Mouse (Mus musculus) stomach, adult 2 months (tissue): ENCODE measurements around the gene 4931406P16Rik. TPM values are rescaled to one million over a fixed set of nuclear protein-coding genes. Genes with fewer than 3 reads are reported as not detected.

Experiments used
- polyA plus RNA-seq: library from polyadenylated mRNA; depleted of rRNA; stranded (reverse); fragments of >200 nt; gene quantifications from 2 replicates; pipeline ENCODE4 v1.2.3, GENCODE M21; 2012; rRNA removed

The 4931406P16Rik gene
- 9.7 and 10.4 TPM in 2 replicates for polyA plus RNA-seq

DNA sequence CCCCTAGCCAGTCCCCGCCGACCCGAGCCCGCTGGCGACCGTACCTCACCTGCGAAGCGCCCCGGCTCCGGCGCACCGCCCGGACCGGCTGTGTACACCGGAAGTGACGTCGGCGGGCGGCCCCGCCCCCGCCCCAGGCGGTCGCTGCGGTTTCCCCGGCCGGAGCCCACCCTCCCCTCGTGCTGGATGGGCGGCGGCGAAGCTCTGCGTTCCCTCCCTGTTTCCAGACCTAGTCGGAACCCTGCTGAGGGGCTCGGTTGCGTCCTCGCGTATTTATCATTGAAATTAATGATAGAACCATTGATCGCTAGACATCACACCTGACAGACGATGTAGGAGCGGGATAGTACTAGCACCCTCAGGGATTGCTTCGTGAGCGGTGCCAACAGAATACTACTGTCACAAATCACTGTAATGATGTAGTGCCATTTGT, at the start of gene 4931406P16Rik:
TSS of gene 4931406P16Rik (minus strand) at position 109 of the 433 bp plus-strand sequence.

DNA sequence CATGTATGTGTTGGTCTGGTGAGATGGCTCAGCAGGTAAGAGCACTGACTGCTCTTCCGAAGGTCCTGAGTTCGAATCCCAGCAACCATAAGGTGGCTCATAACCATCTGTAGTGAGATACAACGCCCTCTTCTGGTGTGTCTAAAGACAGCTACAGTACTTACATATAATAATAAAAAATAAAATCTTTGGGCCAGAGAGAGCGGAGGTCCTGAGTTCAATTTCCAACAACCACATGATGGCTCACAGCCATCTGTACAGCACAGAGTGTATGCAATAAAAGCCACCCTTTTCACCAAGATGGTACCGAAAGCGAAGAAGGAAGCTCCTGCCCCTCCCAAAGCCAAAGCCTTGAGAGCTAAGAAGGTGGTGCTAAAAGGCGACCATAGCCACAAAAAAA, 62.6 kb downstream of the 4931406P16Rik start, which contains the start of gene Gm6096:
TSS of gene Gm6096 (plus strand) at position 301 of the 400 bp plus-strand sequence.

DNA sequence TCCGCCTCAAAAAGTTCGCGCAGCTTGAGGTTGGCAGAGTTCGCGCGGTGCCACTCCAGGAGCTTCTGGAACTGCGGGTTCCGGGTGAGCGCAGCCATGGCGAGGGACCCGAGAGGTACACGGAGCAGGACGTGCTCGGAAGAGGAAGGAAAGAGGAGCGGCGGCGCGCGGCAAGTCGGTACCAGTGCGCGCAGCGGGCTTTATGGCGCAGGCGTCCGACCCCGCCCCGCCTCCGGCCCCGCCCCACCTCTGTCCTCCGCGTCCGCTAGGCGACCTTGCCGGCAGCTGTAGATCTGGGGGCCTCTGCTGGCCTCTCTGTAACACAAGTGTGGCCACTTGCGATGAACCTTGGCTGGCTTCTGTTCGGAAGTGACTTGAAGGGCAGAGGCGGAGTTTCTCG, 83.2 kb downstream of the 4931406P16Rik start, which contains the start of gene Gpi1:
TSS of gene Gpi1 (minus strand) at position 221 of the 400 bp plus-strand sequence.

DNA sequence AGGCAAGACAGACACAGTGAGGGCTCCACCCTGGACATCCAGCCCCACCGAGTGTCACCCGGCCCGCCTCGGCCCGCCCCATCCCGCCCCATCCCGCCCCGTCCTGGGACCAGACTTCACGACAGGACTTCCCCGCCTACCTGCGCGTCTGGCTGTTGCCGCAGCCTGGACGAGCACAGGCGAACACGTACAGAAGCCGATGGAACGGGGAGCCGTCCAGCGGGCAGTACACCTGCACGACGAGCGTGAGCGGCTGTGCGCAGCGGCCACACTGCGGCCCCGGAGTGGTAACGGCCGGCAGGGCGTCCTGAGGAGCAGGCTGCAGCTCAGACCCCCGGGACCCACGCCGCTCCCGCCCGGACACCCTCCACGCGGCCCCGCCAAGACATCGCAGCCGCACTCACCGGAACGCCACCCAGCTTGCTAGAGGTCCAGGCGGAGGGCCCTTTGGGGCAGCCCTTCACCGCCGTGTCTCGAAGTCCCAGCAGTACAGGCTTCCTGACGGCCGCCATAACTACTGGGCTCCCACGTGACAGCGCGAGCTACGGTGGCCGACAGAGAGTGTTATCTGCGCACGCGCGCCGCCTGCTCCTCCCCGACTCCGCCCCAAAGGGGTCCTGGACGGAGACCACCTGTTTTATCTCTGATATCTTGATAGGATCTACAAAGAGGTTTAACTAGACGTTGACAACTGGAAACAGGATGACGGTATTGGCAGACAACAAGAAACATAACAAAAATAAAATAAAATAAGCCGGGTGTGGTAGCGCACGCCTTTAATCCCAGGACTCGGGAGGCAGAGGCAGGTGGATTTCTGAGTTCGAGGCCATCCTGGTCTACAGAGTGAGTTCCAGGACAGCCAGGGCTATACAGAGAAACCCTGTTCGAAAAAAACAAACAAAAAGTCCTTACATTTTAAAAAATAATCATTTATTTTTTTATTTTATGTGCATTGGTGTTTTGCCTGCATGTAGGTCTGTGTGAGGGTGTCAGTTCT, 116.9 kb downstream of the 4931406P16Rik start, which contains the start of gene Pdcd2l:
TSS of gene Pdcd2l (minus strand) at position 530 of the 997 bp plus-strand sequence.

Other genes starting within 250 kb of the 4931406P16Rik start
- gene Scgb1b30, start 218.1 kb downstream of the 4931406P16Rik start, polyA plus RNA-seq: not detected in 2 replicates
- gene Wtip, start 180.3 kb downstream of the 4931406P16Rik start, polyA plus RNA-seq: 22.0 and 45.2 TPM in 2 replicates
- gene Uba2, start 144.0 kb downstream of the 4931406P16Rik start, polyA plus RNA-seq: 8.5 and 11.1 TPM in 2 replicates
- gene Pdcd2l, start 116.9 kb downstream of the 4931406P16Rik start, polyA plus RNA-seq: 9.4 and 14.3 TPM in 2 replicates
- gene Gpi1, start 83.2 kb downstream of the 4931406P16Rik start, polyA plus RNA-seq: 298 and 321 TPM in 2 replicates
- not detected in 2 replicates for gene Gm6096, start 62.5 kb downstream of the 4931406P16Rik start, polyA plus RNA-seq
- gene Lsm14a, start 79.8 kb upstream of the 4931406P16Rik start, polyA plus RNA-seq: 10.1 and 11.5 TPM in 2 replicates